Mouse (Mus musculus) C2C12 (cell line): ENCODE measurements around the gene Dhrs3. TPM values are rescaled to one million over a fixed set of nuclear protein-coding genes. Genes with fewer than 3 reads are reported as not detected.

Experiments used
- H3K27me3 ChIP-seq: one replicate; pipeline ENCODE4 v1.6.1; 2011; ENCODE audit not compliant: control insufficient read depth, insufficient read depth, insufficient read length
- H3K36me3 ChIP-seq: one replicate; pipeline ENCODE4 v1.6.1; 2011; ENCODE audit not compliant: control insufficient read depth, insufficient read depth
- H3K4me3 ChIP-seq: one replicate; pipeline ENCODE4 v1.5.1; 2011; ENCODE audit warnings: mild to moderate bottlenecking, control low read depth; ENCODE audit not compliant: poor library complexity, insufficient read depth, severe bottlenecking
- H3K79me2 ChIP-seq: one replicate; pipeline ENCODE4 v1.6.1; 2011; ENCODE audit not compliant: control insufficient read depth, insufficient read depth
- H3K79me3 ChIP-seq: one replicate; pipeline ENCODE4 v1.6.1; 2011; ENCODE audit warnings: low read depth, control low read depth
- H3ac ChIP-seq: one replicate; pipeline ENCODE3; 2011; ENCODE audit warnings: low read depth; ENCODE audit not compliant: control insufficient read depth, insufficient read length
- CEBPB ChIP-seq: IDR thresholded peaks from one replicate; pipeline ENCODE4 v1.6.1; 2011; ENCODE audit warnings: low read depth, mild to moderate bottlenecking, control low read depth, moderate library complexity
- CTCF ChIP-seq: IDR thresholded peaks from one replicate; pipeline ENCODE4 v1.5.1; 2011; ENCODE audit not compliant: control insufficient read depth, insufficient read depth, insufficient read length
- FOSL1 ChIP-seq: IDR thresholded peaks from one replicate; pipeline ENCODE4 v1.8.0; 2011; ENCODE audit warnings: mild to moderate bottlenecking, low read length; ENCODE audit not compliant: poor library complexity, insufficient read depth, severe bottlenecking
- MAX ChIP-seq: IDR thresholded peaks from one replicate; pipeline ENCODE4 v1.6.1; 2011; ENCODE audit warnings: mild to moderate bottlenecking, control low read depth
- MYOD1 ChIP-seq: IDR thresholded peaks from one replicate; pipeline ENCODE4 v1.6.1; 2011; ENCODE audit warnings: low read depth; ENCODE audit not compliant: control insufficient read depth, insufficient read length
- MYOG ChIP-seq: IDR thresholded peaks from one replicate; pipeline ENCODE4 v1.6.1; 2011; ENCODE audit not compliant: control insufficient read depth, insufficient read length; ENCODE audit errors: extremely low read depth
- USF1 ChIP-seq: IDR thresholded peaks from one replicate; pipeline ENCODE4 v1.6.1; 2011; ENCODE audit warnings: low read depth, mild to moderate bottlenecking, control low read depth, moderate library complexity
- polyA plus RNA-seq: library from polyadenylated mRNA; unstranded; fragments of >200 nt; fragmentation: generic; extraction: Trizol; gene quantifications from one replicate; pipeline ENCODE4 v1.2.1, GENCODE M21; 2012; ENCODE audit warnings: missing spikeins

Dhrs3 gene
- polyA plus RNA-seq, 1 experiment, result 5.0 TPM

DNA sequence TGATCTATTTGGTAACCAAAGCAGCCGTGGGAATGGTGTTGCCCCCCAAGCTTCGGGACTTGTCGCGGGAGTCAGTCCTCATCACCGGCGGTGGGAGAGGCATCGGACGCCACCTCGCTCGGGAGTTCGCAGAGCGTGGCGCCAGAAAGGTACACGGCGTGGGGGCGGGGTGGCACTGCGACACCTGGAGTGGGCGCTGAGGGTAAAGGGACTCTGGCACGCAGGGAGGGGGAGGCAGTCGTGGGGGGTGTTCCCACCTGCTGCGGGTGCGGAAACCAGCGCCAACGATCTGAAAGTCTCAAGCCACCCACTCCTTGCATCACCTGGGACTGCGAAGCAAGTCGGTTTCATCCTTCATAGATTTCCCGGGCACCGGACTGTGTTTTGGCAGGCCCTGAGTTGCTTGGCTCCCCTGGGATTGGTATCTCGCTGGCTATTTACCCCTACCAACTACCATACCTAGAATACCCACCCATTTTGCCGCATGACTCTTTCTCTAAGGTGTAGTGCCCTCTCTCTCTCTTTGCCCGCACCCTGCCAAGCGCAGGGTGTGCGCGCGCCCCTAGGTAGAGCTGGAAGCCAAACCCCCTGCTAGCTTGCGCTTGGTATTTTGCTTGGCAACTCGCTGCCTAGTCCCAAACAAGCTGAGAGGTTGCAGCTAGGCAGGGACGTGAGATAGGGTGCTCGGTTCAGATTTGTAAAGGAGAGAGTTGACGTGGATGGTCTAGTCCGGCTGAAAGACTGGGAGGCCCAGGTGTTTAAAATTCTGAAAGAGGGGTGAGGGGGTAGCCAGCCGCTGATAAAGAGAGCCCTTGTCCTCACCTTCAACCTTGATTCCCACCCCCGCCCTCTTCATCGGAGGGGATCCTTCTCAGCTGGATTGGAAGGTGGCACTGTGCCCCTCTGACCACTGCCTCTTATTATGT is 1.2 kb downstream of the Dhrs3 start:
- TF ChIP-seq MAX (no peak), USF1 (no peak), CEBPB (no peak), MYOD1 (no peak), MYOG (no peak), FOSL1 (no peak), CTCF (no peak)
- Histone ChIP-seq H3K79me3 (no peaks in the 10 kb centered on the region), H3K36me3 (no peaks in the 10 kb centered on the region), H3K27me3 (no peaks in the 10 kb centered on the region), H3K4me3 (peak overlapping the region; percentile 14), H3K79me2 (no peaks in the 10 kb centered on the region), H3ac (peak overlapping the region; percentile 7)

DNA sequence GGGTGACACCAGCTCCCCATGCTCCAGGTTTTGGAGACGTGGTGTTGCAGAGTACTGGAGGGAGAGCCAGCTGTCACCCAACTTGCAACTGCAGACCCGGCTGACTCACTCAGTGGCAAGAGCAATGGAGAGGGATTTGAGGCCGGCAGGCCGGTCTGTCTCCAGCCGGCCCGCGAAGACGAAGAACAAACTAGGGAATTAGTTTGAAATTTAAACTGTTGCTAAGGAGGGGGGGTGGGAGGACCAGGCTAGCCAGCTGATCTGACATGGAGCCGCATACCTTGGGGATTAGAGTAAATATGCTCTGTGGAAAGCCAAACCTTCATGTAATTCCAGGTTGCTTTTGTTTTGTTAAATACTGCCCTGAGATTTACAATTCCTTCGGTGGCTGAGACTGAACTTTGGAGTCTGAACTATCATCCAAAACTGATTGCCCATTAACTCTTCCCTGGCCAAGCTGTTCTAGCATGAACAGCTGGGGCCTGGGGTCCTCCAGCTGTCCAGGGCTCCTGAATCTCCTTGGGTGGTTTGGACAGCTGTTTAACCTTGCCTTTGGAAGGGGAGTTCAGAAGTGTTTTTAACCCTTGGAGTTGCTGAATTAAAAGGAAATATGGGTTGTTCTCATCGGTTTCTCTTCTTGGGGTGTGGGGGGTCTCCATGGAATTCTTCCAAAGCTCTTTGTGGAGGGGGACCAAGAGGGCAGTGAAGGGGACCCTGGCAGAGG is 2.0 kb downstream of the Dhrs3 start:
- Histone ChIP-seq H3K27me3 (no peaks in the 10 kb centered on the region), H3K4me3 (no peak overlapping the region), H3K79me3 (no peaks in the 10 kb centered on the region), H3ac (no peak overlapping the region), H3K79me2 (no peaks in the 10 kb centered on the region), H3K36me3 (no peaks in the 10 kb centered on the region)
- TF ChIP-seq FOSL1, result no peak
- TF ChIP-seq CTCF, result no peak
- no peak for TF ChIP-seq MAX
- TF ChIP-seq MYOD1, result peak; percentile 40

DNA sequence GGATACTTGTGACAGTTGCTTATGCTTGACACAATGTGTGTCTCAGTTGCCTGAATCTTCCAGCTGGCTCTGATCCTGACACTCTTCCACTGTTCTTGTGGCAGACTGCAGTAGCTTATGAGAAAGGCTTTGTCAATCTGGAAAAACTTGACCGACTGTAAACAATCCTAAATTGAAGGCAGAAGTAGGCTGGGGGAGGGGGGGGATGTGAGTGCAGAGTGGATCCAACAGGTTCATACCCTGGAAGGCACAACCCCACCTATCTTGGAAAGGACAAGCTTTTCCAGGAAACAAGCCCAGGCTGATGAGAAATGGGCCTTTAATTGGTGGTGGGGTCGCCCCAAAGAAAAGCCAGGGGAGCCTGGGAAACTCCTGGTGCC is 2.6 kb downstream of the Dhrs3 start:
- TF ChIP-seq CTCF (no peak), MYOG (no peak), MYOD1 (no peak), FOSL1 (no peak), MAX (no peak), USF1 (no peak)
- Histone ChIP-seq H3K79me2 (no peaks in the 10 kb centered on the region), H3K36me3 (no peaks in the 10 kb centered on the region), H3K4me3 (no peak overlapping the region), H3K27me3 (no peaks in the 10 kb centered on the region), H3ac (no peak overlapping the region), H3K79me3 (no peaks in the 10 kb centered on the region)

DNA sequence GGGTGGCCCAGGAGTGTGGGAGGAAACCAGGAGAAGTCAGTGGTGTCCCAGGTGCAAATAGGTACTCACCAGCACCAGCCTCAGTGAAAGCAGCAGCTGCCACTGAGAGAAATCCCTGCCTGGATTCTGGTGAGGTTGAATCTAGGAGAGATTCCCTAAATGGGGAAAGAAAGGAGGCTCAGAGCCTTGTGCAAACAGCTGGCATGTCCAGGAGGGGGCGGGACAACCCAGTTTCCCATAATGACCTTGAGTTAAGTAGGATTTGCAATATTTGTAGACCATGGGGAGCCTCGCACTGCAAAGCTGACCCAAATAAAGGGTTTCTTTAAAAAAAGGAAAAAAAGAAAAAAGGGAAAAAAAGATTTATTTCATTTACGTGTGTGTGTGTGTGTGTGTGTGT is 3.7 kb downstream of the Dhrs3 start:
- no peaks in the 10 kb centered on the region for H3K79me2 ChIP-seq
- peak; percentile 8 for TF ChIP-seq CTCF
- no peak for TF ChIP-seq MAX

DNA sequence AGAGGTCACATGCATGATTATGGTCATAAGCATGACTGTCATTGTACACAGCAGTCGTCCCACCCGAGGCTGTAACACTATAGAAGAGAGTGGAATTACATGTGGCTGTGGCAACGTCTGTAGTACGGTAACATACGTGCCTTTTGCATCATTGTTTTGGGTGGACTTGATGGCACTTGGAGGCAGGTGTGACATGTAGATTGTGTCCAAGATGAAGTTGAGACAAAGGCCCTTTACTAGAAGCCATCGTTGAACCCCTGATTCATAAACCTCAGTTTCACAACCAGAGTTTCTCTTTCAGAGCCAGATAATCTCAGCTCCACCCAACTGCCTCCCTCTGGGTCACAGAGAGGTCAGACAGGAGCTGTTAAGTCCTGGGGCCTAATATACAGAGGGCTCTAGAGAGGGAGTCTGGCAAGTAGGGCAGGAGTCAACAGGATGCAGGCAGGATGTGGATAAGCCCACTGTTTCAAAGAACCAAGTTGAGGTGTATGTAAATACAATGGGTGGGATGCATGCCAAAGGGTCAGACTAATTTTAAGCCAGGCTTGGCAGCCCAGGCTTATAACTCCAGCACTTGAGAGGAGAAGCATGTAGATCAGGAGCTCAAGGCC is 5.5 kb downstream of the Dhrs3 start:
- no peak for TF ChIP-seq USF1
- TF ChIP-seq MYOG, result no peak
- TF ChIP-seq MAX, result no peak
- TF ChIP-seq CTCF, result no peak
- TF ChIP-seq FOSL1, result no peak
- TF ChIP-seq CEBPB, result no peak
- TF ChIP-seq MYOD1, result no peak
- Histone ChIP-seq H3K27me3 (no peaks in the 10 kb centered on the region), H3K36me3 (no peaks in the 10 kb centered on the region)

More for the DNA sequence above, 3.7 kb downstream of the Dhrs3 start:
- no peak overlapping the region for H3ac ChIP-seq
- no peaks in the 10 kb centered on the region for H3K27me3 ChIP-seq
- H3K79me3 ChIP-seq, result no peaks in the 10 kb centered on the region
- no peak overlapping the region for H3K4me3 ChIP-seq
- no peaks in the 10 kb centered on the region for H3K36me3 ChIP-seq

More for the DNA sequence above, 5.5 kb downstream of the Dhrs3 start:
- H3K79me2 ChIP-seq, result no peaks in the 10 kb centered on the region
- no peaks in the 10 kb centered on the region for H3K79me3 ChIP-seq
- no peak overlapping the region for H3K4me3 ChIP-seq
- H3ac ChIP-seq, result no peak overlapping the region
